Mouse (Mus musculus): Measurements from ENCODE around the gene Bcs1l.

Gene Bcs1l

GRCm38 (mm10) chr1:74587773-74588445 is at the start of gene Bcs1l, which contains the start of gene Zfp142:
Bcs1l (plus strand) TSS chr1:74588289.
Zfp142 (minus strand) TSS chr1:74588246.
- Histone ChIP-seq H3K36me3 (ENCODE audit: insufficient read depth, low read length) (peaks cover 56% of the 10 kb centered on the region), H3K9me3 (ENCODE audit: low read length) (no peaks in the 10 kb centered on the region)
- TF ChIP-seq CTCF (conservative IDR thresholded peaks at IDR 0.05; ENCODE audit: low read length) (no peak), POU5F1 (IDR thresholded peaks at IDR 0.05; ENCODE audit: borderline replicate concordance, low read length) (0 out of 2 replicates have a peak, but pooled peaks have one; percentile 8)

GRCm38 (mm10) chr1:74538650-74539049 is 49.4 kb upstream of the Bcs1l start:
- TF ChIP-seq POU5F1 (IDR thresholded peaks at IDR 0.05; ENCODE audit: borderline replicate concordance, low read length) (no peak), CTCF (conservative IDR thresholded peaks at IDR 0.05; ENCODE audit: low read length) (no peak), NANOG (IDR thresholded peaks at IDR 0.05; ENCODE audit: borderline replicate concordance, low read length) (no peak)

More at GRCm38 (mm10) chr1:74587773-74588445, at the start of gene Bcs1l, which contains the start of gene Zfp142:
- Histone ChIP-seq H3K4me1 (replicated peaks; ENCODE audit: low read depth, low read length) (peaks cover 53% of the 10 kb centered on the region), H3K4me3 (replicated peaks; ENCODE audit: low read length) (peak within 1 kb of the TSS; percentile 99), H3K27me3 (ENCODE audit: insufficient read depth, low read length) (no peaks in the 10 kb centered on the region)

GRCm38 (mm10) chr1:74542451-74542961 is 45.6 kb upstream of the Bcs1l start, which contains the start of gene Plcd4:
Plcd4 (plus strand) TSS chr1:74542888.
- H3K9me3 ChIP-seq (ENCODE audit: low read length), result no peaks in the 10 kb centered on the region
- TF ChIP-seq CTCF (conservative IDR thresholded peaks at IDR 0.05; ENCODE audit: low read length) (no peak), NANOG (IDR thresholded peaks at IDR 0.05; ENCODE audit: borderline replicate concordance, low read length) (no peak), POU5F1 (IDR thresholded peaks at IDR 0.05; ENCODE audit: borderline replicate concordance, low read length) (no peak)

More at GRCm38 (mm10) chr1:74538650-74539049, 49.4 kb upstream of the Bcs1l start:
- Histone ChIP-seq H3K4me3 (replicated peaks; ENCODE audit: low read length) (no peak overlapping the region), H3K9me3 (ENCODE audit: low read length) (no peaks in the 10 kb centered on the region), H3K36me3 (ENCODE audit: insufficient read depth, low read length) (no peaks in the 10 kb centered on the region), H3K27me3 (ENCODE audit: insufficient read depth, low read length) (no peaks in the 10 kb centered on the region), H3K4me1 (replicated peaks; ENCODE audit: low read depth, low read length) (peaks cover 8% of the 10 kb centered on the region)

GRCm38 (mm10) chr1:74544184-74544583 is 43.9 kb upstream of the Bcs1l start, which contains the start of gene Usp37:
Usp37 (minus strand) TSS chr1:74544284.
- H3K9me3 ChIP-seq (ENCODE audit: low read length), result no peaks in the 10 kb centered on the region
- no peak within 1 kb of the TSS for H3K4me3 ChIP-seq (replicated peaks; ENCODE audit: low read length)
- H3K27me3 ChIP-seq (ENCODE audit: insufficient read depth, low read length), result peaks cover 15% of the 10 kb centered on the region
- peaks cover 13% of the 10 kb centered on the region for H3K4me1 ChIP-seq (replicated peaks; ENCODE audit: low read depth, low read length)
- TF ChIP-seq NANOG (IDR thresholded peaks at IDR 0.05; ENCODE audit: borderline replicate concordance, low read length) (no peak), CTCF (conservative IDR thresholded peaks at IDR 0.05; ENCODE audit: low read length) (no peak), POU5F1 (IDR thresholded peaks at IDR 0.05; ENCODE audit: borderline replicate concordance, low read length) (no peak)
- H3K36me3 ChIP-seq (ENCODE audit: insufficient read depth, low read length), result no peaks in the 10 kb centered on the region

More at GRCm38 (mm10) chr1:74542451-74542961, 45.6 kb upstream of the Bcs1l start, which contains the start of gene Plcd4:
- H3K4me1 ChIP-seq (replicated peaks; ENCODE audit: low read depth, low read length), result peaks cover 8% of the 10 kb centered on the region
- H3K27me3 ChIP-seq (ENCODE audit: insufficient read depth, low read length), result peaks cover 15% of the 10 kb centered on the region
- no peaks in the 10 kb centered on the region for H3K36me3 ChIP-seq (ENCODE audit: insufficient read depth, low read length)
- no peak within 1 kb of the TSS for H3K4me3 ChIP-seq (replicated peaks; ENCODE audit: low read length)

GRCm38 (mm10) chr1:74559061-74559460 is 29.0 kb upstream of the Bcs1l start:
- no peaks in the 10 kb centered on the region for H3K4me1 ChIP-seq (replicated peaks; ENCODE audit: low read depth, low read length)
- peaks cover 3% of the 10 kb centered on the region for H3K36me3 ChIP-seq (ENCODE audit: insufficient read depth, low read length)
- H3K9me3 ChIP-seq (ENCODE audit: low read length), result no peaks in the 10 kb centered on the region
- H3K4me3 ChIP-seq (replicated peaks; ENCODE audit: low read length), result no peak overlapping the region
- no peaks in the 10 kb centered on the region for H3K27me3 ChIP-seq (ENCODE audit: insufficient read depth, low read length)
- TF ChIP-seq POU5F1 (IDR thresholded peaks at IDR 0.05; ENCODE audit: borderline replicate concordance, low read length), result no peak

- Histone ChIP-seq H3K4me3 (replicated peaks; ENCODE audit: low read length) (no peak overlapping the region), H3K9me3 (ENCODE audit: low read length) (no peaks in the 10 kb centered on the region), H3K27me3 (ENCODE audit: insufficient read depth, low read length) (no peaks in the 10 kb centered on the region), H3K4me1 (replicated peaks; ENCODE audit: low read depth, low read length) (peaks cover 13% of the 10 kb centered on the region), H3K36me3 (ENCODE audit: insufficient read depth, low read length) (peaks cover 69% of the 10 kb centered on the region)
- TF ChIP-seq POU5F1 (IDR thresholded peaks at IDR 0.05; ENCODE audit: borderline replicate concordance, low read length) (no peak), NANOG (IDR thresholded peaks at IDR 0.05; ENCODE audit: borderline replicate concordance, low read length) (no peak), CTCF (conservative IDR thresholded peaks at IDR 0.05; ENCODE audit: low read length) (no peak)
Measured at GRCm38 (mm10) chr1:74565834-74566233, 22.3 kb upstream of the Bcs1l start.

GRCm38 (mm10) chr1:74569739-74570719 is 18.1 kb upstream of the Bcs1l start:
- TF ChIP-seq NANOG (IDR thresholded peaks at IDR 0.05; ENCODE audit: borderline replicate concordance, low read length), result no peak
- TF ChIP-seq POU5F1 (IDR thresholded peaks at IDR 0.05; ENCODE audit: borderline replicate concordance, low read length), result no peak
- TF ChIP-seq CTCF (conservative IDR thresholded peaks at IDR 0.05; ENCODE audit: low read length), result no peak
- Histone ChIP-seq H3K9me3 (ENCODE audit: low read length) (no peaks in the 10 kb centered on the region), H3K4me1 (replicated peaks; ENCODE audit: low read depth, low read length) (peaks cover 29% of the 10 kb centered on the region), H3K27me3 (ENCODE audit: insufficient read depth, low read length) (no peaks in the 10 kb centered on the region), H3K4me3 (replicated peaks; ENCODE audit: low read length) (no peak overlapping the region), H3K36me3 (ENCODE audit: insufficient read depth, low read length) (peaks cover 98% of the 10 kb centered on the region)

GRCm38 (mm10) chr1:74582621-74583020 is 5.5 kb upstream of the Bcs1l start:
- Histone ChIP-seq H3K27me3 (ENCODE audit: insufficient read depth, low read length) (no peaks in the 10 kb centered on the region), H3K36me3 (ENCODE audit: insufficient read depth, low read length) (peaks cover 70% of the 10 kb centered on the region), H3K9me3 (ENCODE audit: low read length) (no peaks in the 10 kb centered on the region), H3K4me1 (replicated peaks; ENCODE audit: low read depth, low read length) (peaks cover 46% of the 10 kb centered on the region), H3K4me3 (replicated peaks; ENCODE audit: low read length) (peak overlapping the region; percentile 27)
- TF ChIP-seq POU5F1 (IDR thresholded peaks at IDR 0.05; ENCODE audit: borderline replicate concordance, low read length) (no peak), CTCF (conservative IDR thresholded peaks at IDR 0.05; ENCODE audit: low read length) (no peak), NANOG (IDR thresholded peaks at IDR 0.05; ENCODE audit: borderline replicate concordance, low read length) (no peak)

Data from E14TG2a.4 (cell line).